17 mouse cellular contexts compared by ENCODE assay signal in genomic region chr2:101624526-101624925, GRCm38 (mm10). TPM values are rescaled to one million over a fixed set of nuclear protein-coding genes. Genes with fewer than 3 reads are reported as not detected.
"Had no signal": no experiment of that assay in that cellular context is flagged by ENCODE, and none has a peak within 500 bp of the region (broad histone marks: within the 10 kb centered on the region; RNA-seq: fewer than 3 reads in every experiment).

Rag2 (plus strand) TSS chr2:101624718.

- H3K4me2 ChIP-seq: limb, embryonic 12.5 days; midbrain, embryonic 15.5 days; neural tube, embryonic 12.5 days had no signal

- H3K27ac ChIP-seq: layer of hippocampus, adult 2 months; limb, embryonic 12.5 days; liver, embryonic 14.5 days; midbrain, embryonic 15.5 days; neural tube, embryonic 12.5 days had no signal

- DNase-seq: kidney, adult 18-20 months; kidney, postnatal 10 days; kidney, postnatal 4 days; lung, adult 2 months; lung, postnatal 36 days had no signal

- H3K4me3 ChIP-seq: layer of hippocampus, adult 2 months; limb, embryonic 12.5 days; midbrain, embryonic 15.5 days; neural tube, embryonic 12.5 days had no signal

- H3K9me3 ChIP-seq: limb, embryonic 12.5 days; midbrain, embryonic 15.5 days; neural tube, embryonic 12.5 days had no signal

- H3K9ac ChIP-seq: limb, embryonic 12.5 days; liver, embryonic 14.5 days; midbrain, embryonic 15.5 days; neural tube, embryonic 12.5 days had no signal

- ATAC-seq: lung, postnatal 0 days; midbrain, embryonic 15.5 days had no signal

- H3K36me3 ChIP-seq: limb, embryonic 12.5 days; midbrain, embryonic 15.5 days; neural tube, embryonic 12.5 days had no signal

- H3K27me3 ChIP-seq: limb, embryonic 12.5 days; midbrain, embryonic 15.5 days; neural tube, embryonic 12.5 days had no signal

RNA-seq across cellular contexts. Expression of gene Rag2, which starts in this region (rescaled TPM):
- total RNA-seq: layer of hippocampus, adult 2 months; layer of hippocampus, postnatal 10 days; left cerebral cortex, postnatal 36 days; liver, adult 2 months; monocyte, adult 5-6 weeks; neutrophil, adult 5-6 weeks had no signal
- polyA plus RNA-seq: limb, embryonic 12.5 days; liver, adult 2 months; lung, adult 2 months; midbrain, embryonic 15.5 days; neural tube, embryonic 12.5 days; stomach, embryonic 14.5 days had no signal
